Mouse (Mus musculus) gastrocnemius, postnatal 36 days (tissue): ENCODE measurements at regions not wholly inside any gene's neighbourhood (a gene's known extent, or its start where the extent isn't known, plus 50 kb on each side); places are given as distances from the start of the nearest gene placed in this dataset.

Source experiments
- DNase-seq, 2 experiments: peaks; one replicate each; pipeline ENCODE4 v3.0.0; 2022
- intact Hi-C: fragments of 180-260 bp; cut with DNase I; formaldehyde crosslinking; loops from one replicate; pipeline ENCODE4 v1.15.1; 2025

DNA sequence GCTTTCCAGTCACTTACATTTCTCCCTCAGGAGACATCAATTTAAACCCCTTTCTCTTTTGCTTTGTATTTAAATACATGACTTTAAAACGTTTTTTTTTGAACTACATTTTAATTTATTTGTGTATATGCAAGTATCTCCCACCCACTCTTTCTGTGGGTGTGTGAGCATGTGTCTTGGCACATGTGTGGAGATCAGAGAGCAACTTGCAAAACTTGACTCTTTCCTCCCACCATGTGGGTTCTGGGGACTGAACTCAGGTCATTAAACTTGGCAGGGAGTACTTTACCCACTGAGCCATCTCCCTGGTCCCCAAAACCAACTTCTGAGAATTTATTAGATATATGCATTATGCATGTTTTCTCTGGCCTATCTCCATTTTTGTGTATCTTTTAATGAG lies 143.9 kb downstream of the Ttc32 start:
- no peak for DNase-seq
- intact Hi-C loops = no loop called here

- DNase-seq = no peak
- intact Hi-C loops = no loop called here
Measured at GRCm38 (mm10) chr12:9174327-9174726, 144.5 kb downstream of the Ttc32 start.

DNA sequence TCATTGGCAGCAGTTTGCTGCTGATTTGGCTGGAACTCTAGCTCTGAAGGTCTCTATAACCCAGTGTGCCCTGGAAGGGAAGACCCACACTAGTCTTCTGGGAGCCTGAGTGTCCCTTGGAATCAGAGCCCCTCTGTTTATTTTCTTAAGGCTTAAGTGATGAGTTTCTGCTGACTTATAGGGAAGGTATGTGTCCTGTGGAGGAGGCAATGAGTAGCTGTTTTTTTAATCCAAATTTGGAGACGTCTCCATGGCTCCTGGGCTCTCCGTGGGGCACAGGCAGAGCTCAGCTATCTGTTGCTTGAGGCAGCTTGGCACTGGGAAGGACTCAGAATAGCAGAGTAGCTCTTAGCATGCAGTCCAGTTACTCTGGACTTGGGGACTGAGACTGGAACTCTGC lies 146.4 kb downstream of the Ttc32 start:
- intact Hi-C loops = no loop called here
- no peak for DNase-seq

- no peak for DNase-seq
- intact Hi-C loops = no loop called here
Measured at GRCm38 (mm10) chr12:9178626-9179025, 148.8 kb downstream of the Ttc32 start.

GRCm38 (mm10) chr12:9180677-9181076 lies 150.9 kb downstream of the Ttc32 start:
- intact Hi-C loops = no loop called here
- no peak for DNase-seq

DNA sequence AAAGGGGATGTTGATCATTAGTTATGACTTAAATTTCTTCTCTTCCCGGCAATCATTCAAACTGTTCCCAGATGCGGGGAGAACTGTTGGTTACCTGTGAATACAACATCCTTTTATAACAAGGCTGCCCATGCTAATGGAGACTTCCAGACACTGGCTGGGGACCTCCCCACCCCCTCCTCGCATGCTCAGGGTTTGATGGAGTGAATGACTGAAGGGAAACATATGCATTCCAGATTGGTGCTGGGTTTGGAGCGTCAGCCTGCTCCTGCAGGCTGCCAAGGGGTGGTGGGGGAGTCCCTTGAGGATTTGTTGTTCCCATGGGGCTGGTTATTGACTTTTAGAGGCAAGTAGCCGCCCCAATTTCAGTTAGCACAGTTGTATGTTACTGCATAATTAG lies 161.9 kb downstream of the Ttc32 start:
- intact Hi-C loops = no loop called here
- DNase-seq = no peak

GRCm38 (mm10) chr12:9199321-9199720 lies 169.5 kb downstream of the Ttc32 start:
- no peak for DNase-seq
- intact Hi-C loops = no loop called here

- intact Hi-C loops = no loop called here
- no peak for DNase-seq
Measured at GRCm38 (mm10) chr12:9212211-9212610, 182.4 kb downstream of the Ttc32 start.

GRCm38 (mm10) chr12:9224971-9225370 lies 195.2 kb downstream of the Ttc32 start:
- no peak for DNase-seq
- intact Hi-C loops = no loop called here

GRCm38 (mm10) chr12:9227901-9228300 lies 198.1 kb downstream of the Ttc32 start:
- no peak for DNase-seq
- intact Hi-C loops = no loop called here

- peak in 1 of 2 experiments; percentile 21 for DNase-seq
- intact Hi-C loops = no loop called here
Measured at GRCm38 (mm10) chr12:9228486-9228885, 198.7 kb downstream of the Ttc32 start.

DNA sequence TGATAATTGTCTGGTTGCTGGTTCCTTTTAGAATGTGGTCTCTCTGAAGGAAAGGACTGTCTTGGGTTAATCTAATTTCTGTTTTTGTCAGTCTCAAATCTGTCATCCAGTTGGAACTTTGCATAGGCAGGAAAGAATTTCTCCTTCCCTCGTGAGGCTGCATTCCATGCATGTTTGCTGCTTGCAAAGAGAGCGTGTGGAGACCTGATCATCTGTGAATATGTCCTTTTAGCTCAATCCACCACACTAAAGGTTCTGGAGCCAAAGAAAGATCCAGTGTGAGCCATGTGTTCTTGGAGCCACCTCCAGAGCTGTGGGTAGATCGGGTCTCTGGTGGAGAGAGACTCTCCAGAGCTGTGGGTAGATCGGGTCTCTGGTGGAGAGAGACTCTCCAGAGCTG lies 200.2 kb downstream of the Ttc32 start:
- no peak for DNase-seq
- intact Hi-C loops = no loop called here

DNA sequence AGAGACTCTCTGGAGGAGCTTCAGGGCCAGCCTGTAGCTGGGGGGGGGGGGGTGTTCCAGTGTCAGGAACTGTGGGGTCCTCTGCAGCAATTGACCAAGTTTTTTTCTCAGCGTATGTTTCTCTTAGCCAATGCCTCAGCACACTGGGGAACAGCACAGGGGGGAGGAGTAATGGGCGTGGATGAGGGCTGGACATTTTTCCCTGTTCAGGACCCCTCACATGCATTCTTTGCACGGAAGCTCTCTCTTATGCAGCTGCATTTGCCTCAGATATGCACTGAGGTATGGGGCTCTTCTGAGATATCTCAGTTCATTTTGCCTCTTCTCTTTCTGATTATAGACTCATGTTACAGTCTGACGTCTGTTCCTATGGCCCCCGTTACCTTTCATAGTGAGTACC lies 200.8 kb downstream of the Ttc32 start:
- intact Hi-C loops = no loop called here
- no peak for DNase-seq

- DNase-seq = no peak
- intact Hi-C loops = no loop called here
Measured at GRCm38 (mm10) chr12:9232431-9232830, 202.6 kb downstream of the Ttc32 start.

DNA sequence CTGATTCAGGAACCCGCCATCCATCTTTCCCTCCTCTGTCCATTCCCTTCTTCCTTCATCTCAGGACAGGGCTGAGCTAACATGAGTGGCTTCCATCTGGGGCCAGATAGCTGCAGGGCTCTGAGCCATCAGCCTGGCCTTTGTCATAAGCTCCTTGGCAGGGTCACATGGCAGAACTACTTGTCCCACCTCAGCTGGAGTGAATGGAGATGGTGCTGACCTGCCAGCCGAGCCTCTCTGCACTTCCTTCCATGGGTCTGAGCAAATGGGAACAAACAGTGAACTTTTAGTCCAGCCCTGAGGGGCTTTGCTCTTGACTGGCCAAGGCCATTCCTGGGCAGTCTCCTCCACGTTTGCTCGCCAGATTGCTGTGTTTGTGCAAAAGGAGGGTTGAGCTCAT lies 206.1 kb downstream of the Ttc32 start:
- intact Hi-C loops = no loop called here
- no peak for DNase-seq

GRCm38 (mm10) chr12:9237538-9237937 lies 207.7 kb downstream of the Ttc32 start:
- DNase-seq = no peak
- intact Hi-C loops = no loop called here

- DNase-seq = no peak
- intact Hi-C loops = no loop called here
Measured at GRCm38 (mm10) chr12:9237955-9238354, 208.2 kb downstream of the Ttc32 start.

DNA sequence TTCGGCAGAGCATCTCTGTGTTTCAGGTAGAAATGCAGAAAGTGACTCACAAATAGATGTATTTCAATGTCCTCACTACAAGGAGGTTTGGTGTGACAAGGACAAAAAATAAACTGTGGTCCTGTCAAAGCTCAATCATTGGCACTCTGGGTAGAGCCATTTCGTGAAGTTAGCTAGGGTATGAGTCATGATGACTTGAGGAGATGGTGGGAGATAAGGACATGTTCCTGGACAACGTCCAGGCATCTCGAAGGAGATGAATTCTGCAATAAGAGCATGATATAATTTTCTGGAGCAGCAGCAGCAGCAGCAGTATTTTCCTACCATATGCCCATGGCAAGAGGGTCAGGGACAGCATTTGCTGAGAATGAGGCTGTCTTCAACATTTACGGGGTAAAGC lies 217.7 kb downstream of the Ttc32 start:
- DNase-seq = no peak
- intact Hi-C loops = no loop called here

DNA sequence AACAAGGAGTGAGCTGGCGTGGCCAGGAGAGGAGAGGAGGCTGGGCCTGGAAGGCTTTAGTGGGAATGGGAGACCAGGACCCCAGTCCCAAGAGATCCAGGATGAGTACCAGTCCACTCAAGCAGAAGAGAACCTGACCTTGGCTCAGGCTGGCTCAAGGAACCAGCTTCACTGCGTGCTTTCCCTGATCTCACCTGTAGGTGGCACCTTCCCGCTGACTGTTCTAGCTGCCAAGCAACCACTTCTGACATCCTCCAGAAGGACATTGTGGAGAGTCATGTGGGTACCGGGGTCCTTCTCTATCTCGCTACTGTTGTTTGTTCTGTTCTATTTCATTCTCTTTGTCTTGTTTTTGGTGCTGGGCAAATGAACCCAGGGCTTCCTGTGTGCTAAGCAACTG lies 222.0 kb downstream of the Ttc32 start:
- intact Hi-C loops = loop anchor here (5.0 kb wide), 1 partner anchor 1286 kb away; no protein-coding TSS in a partner anchor
- DNase-seq = peak; percentile 17 to 33

DNA sequence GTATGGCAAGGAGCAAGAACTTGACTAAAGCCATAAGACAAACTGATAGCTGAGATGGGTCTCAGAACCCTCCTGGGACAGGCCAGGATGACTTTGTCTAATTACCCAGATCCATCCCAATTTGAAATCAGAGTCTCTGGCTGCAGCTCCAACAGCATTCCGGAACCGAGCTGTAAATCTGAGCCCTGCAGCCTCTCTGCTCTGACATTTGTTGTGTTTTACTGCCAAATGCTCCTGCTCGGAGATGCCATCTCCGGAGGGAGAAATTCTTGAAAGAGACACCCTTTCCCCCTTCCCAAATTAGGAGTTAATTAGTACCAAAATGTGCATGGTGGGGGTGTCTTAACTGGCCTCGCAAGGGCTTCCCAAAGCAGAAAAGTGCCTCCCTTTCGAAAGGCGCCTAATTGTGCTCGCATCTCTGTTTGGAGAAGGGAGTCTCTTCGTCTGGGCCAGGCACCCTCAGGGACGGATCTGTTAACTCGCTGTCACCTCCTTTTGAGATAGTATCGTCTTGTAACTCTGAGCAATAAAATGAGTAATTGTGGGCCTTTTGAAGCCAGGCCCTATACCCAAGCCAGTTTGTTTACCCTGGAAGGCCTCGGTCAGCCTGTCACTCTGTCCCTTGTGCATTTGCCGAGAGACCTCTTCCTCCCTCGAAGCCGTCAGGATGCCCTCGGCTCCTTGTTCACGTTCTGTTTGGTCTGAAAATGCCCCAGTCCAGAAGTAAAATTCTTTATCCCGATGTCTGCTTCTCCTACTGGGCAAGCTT lies 223.7 kb downstream of the Ttc32 start:
- intact Hi-C loops = loop anchor here (5.0 kb wide), 1 partner anchor 1284 kb away; no protein-coding TSS in a partner anchor

DNA sequence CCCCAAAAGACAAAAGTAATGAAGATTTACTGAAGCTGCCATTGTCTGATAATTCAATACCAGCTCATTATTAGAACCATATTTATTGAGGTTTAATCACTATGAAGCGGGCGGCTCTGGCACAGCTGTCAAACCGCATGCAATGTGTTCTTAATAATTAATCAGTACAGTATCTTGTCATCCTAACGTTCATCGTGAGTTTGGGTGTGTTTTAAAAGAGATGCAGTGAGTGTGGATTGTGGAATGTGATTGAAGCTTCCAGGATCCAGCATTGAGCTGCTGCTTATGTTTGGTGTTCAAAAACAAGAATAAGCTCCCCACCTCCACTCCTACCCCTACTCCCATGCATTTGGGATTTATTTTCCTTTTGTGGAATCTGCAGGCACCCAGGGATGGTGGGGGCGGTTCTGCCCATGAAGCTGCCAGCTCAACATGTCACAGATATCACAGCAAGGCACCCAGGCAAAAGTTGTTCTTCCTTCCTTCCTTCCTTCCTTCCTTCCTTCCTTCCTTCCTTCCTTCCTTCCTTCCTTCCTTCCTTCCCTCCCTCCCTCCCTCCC lies 224.6 kb downstream of the Ttc32 start:
- no peak for DNase-seq
- intact Hi-C loops = loop anchor here (5.0 kb wide), 1 partner anchor 1283 kb away; no protein-coding TSS in a partner anchor

More for the DNA sequence above, 223.7 kb downstream of the Ttc32 start:
- DNase-seq = no peak
